In genomic region chr10:9227361-9227760, GRCm38 (mm10) we compare ENCODE assay signal across 14 mouse cellular contexts.
"Had no signal": no experiment of that assay in that cellular context is flagged by ENCODE, and none has a peak within 500 bp of the region (broad histone marks: within the 10 kb centered on the region; RNA-seq: fewer than 3 reads in every experiment).

No protein-coding gene starts in this region.

- H3K36me3 ChIP-seq: limb, embryonic 15.5 days; liver, embryonic 12.5 days; lung, embryonic 15.5 days; midbrain, embryonic 12.5 days; neural tube, embryonic 15.5 days had no signal

- DNase-seq: kidney, adult 9 months; kidney, postnatal 36 days; layer of hippocampus, adult 9-11 months; layer of hippocampus, postnatal 36 days; spleen, adult 18-20 months; thymus, adult 2 months; thymus, postnatal 25 days had no signal

- H3K4me3 ChIP-seq: limb, embryonic 15.5 days; liver, embryonic 12.5 days; lung, embryonic 15.5 days; midbrain, embryonic 12.5 days; myocyte; neural tube, embryonic 15.5 days had no signal

- H3K9me3 ChIP-seq: limb, embryonic 15.5 days; liver, embryonic 12.5 days; lung, embryonic 15.5 days; midbrain, embryonic 12.5 days; neural tube, embryonic 15.5 days had no signal

- H3K4me1 ChIP-seq: limb, embryonic 15.5 days; liver, embryonic 12.5 days; lung, embryonic 15.5 days; neural tube, embryonic 15.5 days had no signal

- H3K27ac ChIP-seq: kidney, postnatal 0 days; limb, embryonic 15.5 days; liver, embryonic 12.5 days; lung, embryonic 15.5 days; midbrain, embryonic 12.5 days; neural tube, embryonic 15.5 days had no signal

- H3K9ac ChIP-seq: limb, embryonic 15.5 days; liver, embryonic 12.5 days; lung, embryonic 15.5 days; midbrain, embryonic 12.5 days; neural tube, embryonic 15.5 days had no signal

- ATAC-seq: liver, embryonic 12.5 days had no signal

- H3K4me2 ChIP-seq: limb, embryonic 15.5 days; liver, embryonic 12.5 days; lung, embryonic 15.5 days; midbrain, embryonic 12.5 days; neural tube, embryonic 15.5 days had no signal

- H3K27me3 ChIP-seq: limb, embryonic 15.5 days; liver, embryonic 12.5 days; lung, embryonic 15.5 days; midbrain, embryonic 12.5 days; neural tube, embryonic 15.5 days had no signal
